Mouse (Mus musculus): ENCODE data around the gene Nfatc2. TPM values are rescaled to one million over a fixed set of nuclear protein-coding genes. Genes with fewer than 3 reads are reported as not detected.

The Nfatc2 gene
- polyA plus RNA-seq, 1 experiment from 2014 or later: 2.0 TPM

- H3K36me3 ChIP-seq (ENCODE audit: control insufficient read depth, insufficient read depth): no peaks in the 10 kb centered on the region
- H3K4me3 ChIP-seq (replicated peaks; ENCODE audit: low read length): no peak overlapping the region
- no peak for ATAC-seq
- H3K9me3 ChIP-seq (ENCODE audit: control insufficient read depth, low read length): no peaks in the 10 kb centered on the region
- H3K4me1 ChIP-seq (replicated peaks; ENCODE audit: control insufficient read depth, insufficient read depth, low read length): no peaks in the 10 kb centered on the region
- 86% methylated on average over 8 of the region's 8 CpGs for WGBS
- H3K27me3 ChIP-seq (replicated peaks; ENCODE audit: control insufficient read depth, insufficient read depth, low read length): no peaks in the 10 kb centered on the region
- no peak overlapping the region for H3K9ac ChIP-seq (replicated peaks; ENCODE audit: low read depth, low read length)
- H3K4me2 ChIP-seq (ENCODE audit: low read length): no peak overlapping the region
- H3K27ac ChIP-seq (ENCODE audit: low read length): no peak overlapping the region
Observed at GRCm38 (mm10) chr2:168519589-168519988, 81.9 kb downstream of the Nfatc2 start.

GRCm38 (mm10) chr2:168518256-168518659 lies 83.2 kb downstream of the Nfatc2 start:
- H3K9ac ChIP-seq (replicated peaks; ENCODE audit: low read depth, low read length): no peak overlapping the region
- H3K36me3 ChIP-seq (ENCODE audit: control insufficient read depth, insufficient read depth): no peaks in the 10 kb centered on the region
- no peaks in the 10 kb centered on the region for H3K9me3 ChIP-seq (ENCODE audit: control insufficient read depth, low read length)
- no peaks in the 10 kb centered on the region for H3K27me3 ChIP-seq (replicated peaks; ENCODE audit: control insufficient read depth, insufficient read depth, low read length)
- no peak overlapping the region for H3K4me3 ChIP-seq (replicated peaks; ENCODE audit: low read length)
- 68% methylated on average over 15 of the region's 15 CpGs for WGBS
- H3K4me2 ChIP-seq (ENCODE audit: low read length): no peak overlapping the region
- no peaks in the 10 kb centered on the region for H3K4me1 ChIP-seq (replicated peaks; ENCODE audit: control insufficient read depth, insufficient read depth, low read length)
- H3K27ac ChIP-seq (ENCODE audit: low read length): no peak overlapping the region
- no peak for ATAC-seq

- 88% methylated on average over 7 of the region's 7 CpGs for WGBS
- Histone ChIP-seq H3K36me3 (ENCODE audit: control insufficient read depth, insufficient read depth) (no peaks in the 10 kb centered on the region), H3K4me3 (replicated peaks; ENCODE audit: low read length) (no peak overlapping the region)
Observed at GRCm38 (mm10) chr2:168517774-168518173, 83.7 kb downstream of the Nfatc2 start.

GRCm38 (mm10) chr2:168516717-168517116 lies 84.7 kb downstream of the Nfatc2 start:
- Histone ChIP-seq H3K27ac (ENCODE audit: low read length) (no peak overlapping the region), H3K4me2 (ENCODE audit: low read length) (no peak overlapping the region)
- no peak for ATAC-seq

More at GRCm38 (mm10) chr2:168517774-168518173, 83.7 kb downstream of the Nfatc2 start:
- Histone ChIP-seq H3K4me2 (ENCODE audit: low read length) (no peak overlapping the region), H3K4me1 (replicated peaks; ENCODE audit: control insufficient read depth, insufficient read depth, low read length) (no peaks in the 10 kb centered on the region), H3K27me3 (replicated peaks; ENCODE audit: control insufficient read depth, insufficient read depth, low read length) (no peaks in the 10 kb centered on the region), H3K9ac (replicated peaks; ENCODE audit: low read depth, low read length) (no peak overlapping the region), H3K27ac (ENCODE audit: low read length) (no peak overlapping the region), H3K9me3 (ENCODE audit: control insufficient read depth, low read length) (no peaks in the 10 kb centered on the region)
- no peak for ATAC-seq

GRCm38 (mm10) chr2:168515466-168515865 lies 86.0 kb downstream of the Nfatc2 start:
- H3K27me3 ChIP-seq (replicated peaks; ENCODE audit: control insufficient read depth, insufficient read depth, low read length): no peaks in the 10 kb centered on the region
- H3K4me2 ChIP-seq (ENCODE audit: low read length): no peak overlapping the region
- no peak for ATAC-seq
- 0 out of 2 replicates have a peak, but pooled peaks cover 2% of the 10 kb centered on the region for H3K9me3 ChIP-seq (ENCODE audit: control insufficient read depth, low read length)
- H3K27ac ChIP-seq (ENCODE audit: low read length): no peak overlapping the region
- H3K9ac ChIP-seq (replicated peaks; ENCODE audit: low read depth, low read length): no peak overlapping the region
- no peaks in the 10 kb centered on the region for H3K4me1 ChIP-seq (replicated peaks; ENCODE audit: control insufficient read depth, insufficient read depth, low read length)
- 73% methylated on average over 4 of the region's 4 CpGs for WGBS
- no peaks in the 10 kb centered on the region for H3K36me3 ChIP-seq (ENCODE audit: control insufficient read depth, insufficient read depth)
- H3K4me3 ChIP-seq (replicated peaks; ENCODE audit: low read length): no peak overlapping the region

More at GRCm38 (mm10) chr2:168516717-168517116, 84.7 kb downstream of the Nfatc2 start:
- no peak overlapping the region for H3K9ac ChIP-seq (replicated peaks; ENCODE audit: low read depth, low read length)
- 81% methylated on average over 7 of the region's 7 CpGs for WGBS
- H3K9me3 ChIP-seq (ENCODE audit: control insufficient read depth, low read length): no peaks in the 10 kb centered on the region
- H3K27me3 ChIP-seq (replicated peaks; ENCODE audit: control insufficient read depth, insufficient read depth, low read length): no peaks in the 10 kb centered on the region
- H3K4me1 ChIP-seq (replicated peaks; ENCODE audit: control insufficient read depth, insufficient read depth, low read length): no peaks in the 10 kb centered on the region
- H3K4me3 ChIP-seq (replicated peaks; ENCODE audit: low read length): no peak overlapping the region
- no peaks in the 10 kb centered on the region for H3K36me3 ChIP-seq (ENCODE audit: control insufficient read depth, insufficient read depth)

- Histone ChIP-seq H3K4me2 (ENCODE audit: low read length) (no peak overlapping the region), H3K36me3 (ENCODE audit: control insufficient read depth, insufficient read depth) (no peaks in the 10 kb centered on the region), H3K4me3 (replicated peaks; ENCODE audit: low read length) (no peak overlapping the region), H3K4me1 (replicated peaks; ENCODE audit: control insufficient read depth, insufficient read depth, low read length) (no peaks in the 10 kb centered on the region), H3K9ac (replicated peaks; ENCODE audit: low read depth, low read length) (no peak overlapping the region), H3K9me3 (ENCODE audit: control insufficient read depth, low read length) (0 out of 2 replicates have a peak, but pooled peaks cover 2% of the 10 kb centered on the region), H3K27me3 (replicated peaks; ENCODE audit: control insufficient read depth, insufficient read depth, low read length) (no peaks in the 10 kb centered on the region), H3K27ac (ENCODE audit: low read length) (no peak overlapping the region)
- no peak for ATAC-seq
- 88% methylated on average over 5 of the region's 5 CpGs for WGBS
Observed at GRCm38 (mm10) chr2:168514131-168514530, 87.3 kb downstream of the Nfatc2 start.

- Histone ChIP-seq H3K4me1 (replicated peaks; ENCODE audit: control insufficient read depth, insufficient read depth, low read length) (no peaks in the 10 kb centered on the region), H3K9ac (replicated peaks; ENCODE audit: low read depth, low read length) (no peak overlapping the region), H3K27me3 (replicated peaks; ENCODE audit: control insufficient read depth, insufficient read depth, low read length) (no peaks in the 10 kb centered on the region), H3K9me3 (ENCODE audit: control insufficient read depth, low read length) (0 out of 2 replicates have a peak, but pooled peaks cover 2% of the 10 kb centered on the region), H3K27ac (ENCODE audit: low read length) (no peak overlapping the region), H3K4me3 (replicated peaks; ENCODE audit: low read length) (no peak overlapping the region), H3K36me3 (ENCODE audit: control insufficient read depth, insufficient read depth) (no peaks in the 10 kb centered on the region), H3K4me2 (ENCODE audit: low read length) (no peak overlapping the region)
- no peak for ATAC-seq
Observed at GRCm38 (mm10) chr2:168511529-168511928, 89.9 kb downstream of the Nfatc2 start.

GRCm38 (mm10) chr2:168508469-168509198 lies 92.8 kb downstream of the Nfatc2 start:
- no peak overlapping the region for H3K4me2 ChIP-seq (ENCODE audit: low read length)
- H3K4me3 ChIP-seq (replicated peaks; ENCODE audit: low read length): no peak overlapping the region
- WGBS: 88% methylated on average over 13 of the region's 13 CpGs
- no peak overlapping the region for H3K27ac ChIP-seq (ENCODE audit: low read length)
- ATAC-seq: no peak
- no peaks in the 10 kb centered on the region for H3K36me3 ChIP-seq (ENCODE audit: control insufficient read depth, insufficient read depth)
- H3K9ac ChIP-seq (replicated peaks; ENCODE audit: low read depth, low read length): no peak overlapping the region
- 0 out of 2 replicates have a peak, but pooled peaks cover 2% of the 10 kb centered on the region for H3K9me3 ChIP-seq (ENCODE audit: control insufficient read depth, low read length)
- no peaks in the 10 kb centered on the region; the same call in 1 of the 2 replicates for H3K4me1 ChIP-seq (replicated peaks; ENCODE audit: control insufficient read depth, insufficient read depth, low read length)
- H3K27me3 ChIP-seq (replicated peaks; ENCODE audit: control insufficient read depth, insufficient read depth, low read length): no peaks in the 10 kb centered on the region

- no peak overlapping the region for H3K9ac ChIP-seq (replicated peaks; ENCODE audit: low read depth, low read length)
Observed at GRCm38 (mm10) chr2:168504431-168505182, 96.8 kb downstream of the Nfatc2 start.

More at GRCm38 (mm10) chr2:168504431-168505182, 96.8 kb downstream of the Nfatc2 start:
- Histone ChIP-seq H3K36me3 (ENCODE audit: control insufficient read depth, insufficient read depth) (no peaks in the 10 kb centered on the region), H3K4me1 (replicated peaks; ENCODE audit: control insufficient read depth, insufficient read depth, low read length) (no peaks in the 10 kb centered on the region; the same call in 1 of the 2 replicates), H3K9me3 (ENCODE audit: control insufficient read depth, low read length) (no peaks in the 10 kb centered on the region), H3K4me3 (replicated peaks; ENCODE audit: low read length) (no peak overlapping the region), H3K27me3 (replicated peaks; ENCODE audit: control insufficient read depth, insufficient read depth, low read length) (no peaks in the 10 kb centered on the region), H3K4me2 (ENCODE audit: low read length) (no peak overlapping the region), H3K27ac (ENCODE audit: low read length) (no peak overlapping the region)
- 78% methylated on average over 27 of the region's 27 CpGs for WGBS
- ATAC-seq: no peak

Measured in forebrain, embryonic 16.5 days (tissue).